Comparison of ENCODE assay signal across 12 mouse cellular contexts in genomic region chr12:102660906-102661651, GRCm38 (mm10). TPM values are rescaled to one million over a fixed set of nuclear protein-coding genes. Genes with fewer than 3 reads are reported as not detected.
DNase-seq lines count a peak whose midpoint lies in the region; TF ChIP-seq lines count a peak whose summit lies in the region.
"Had no signal": no experiment of that assay in that cellular context is flagged by ENCODE, and none has a peak within 500 bp of the region (broad histone marks: within the 10 kb centered on the region; RNA-seq: fewer than 3 reads in every experiment).

No protein-coding gene starts in this region.

- DNase-seq in gastrocnemius, adult 2 months = no peak
- no peak for DNase-seq in gastrocnemius, postnatal 36 days
- DNase-seq in cerebellum, adult 11 months = peak; percentile 83
- DNase-seq in cerebellum, adult 8-10 months = peak; percentile 85
- no peak for DNase-seq in left cerebral cortex, adult 11 months (ENCODE audit: low spot score)
- no peak for DNase-seq in left cerebral cortex, postnatal 25 days (ENCODE audit: low spot score in 2 of 2)
- DNase-seq: adrenal gland, postnatal 25 days; heart, postnatal 14 days; kidney, postnatal 4 days had no signal

- H3K4me1 ChIP-seq in embryonic fibroblast, embryonic 13.5 days (ENCODE audit: control insufficient read depth, insufficient read depth, low read length) = no peaks in the 10 kb centered on the region
- H3K4me1 ChIP-seq: liver, embryonic 15.5 days had no signal

- no peak for TF ChIP-seq POLR2A in embryonic fibroblast, embryonic 13.5 days (IDR thresholded peaks at IDR 0.05; ENCODE audit: low read depth, low read length)

- no peak overlapping the region for H3K4me3 ChIP-seq in gastrocnemius, adult 2 months
- no peak overlapping the region for H3K4me3 ChIP-seq in embryonic fibroblast, embryonic 13.5 days (ENCODE audit: insufficient read depth, low read length)
- H3K4me3 ChIP-seq: limb, embryonic 13.5 days; liver, embryonic 15.5 days had no signal

- intact Hi-C loops in gastrocnemius, adult 2 months (cut with DNase I) = no loop called here
- intact Hi-C loops in gastrocnemius, postnatal 36 days (cut with DNase I) = no loop called here
- intact Hi-C loops in left cerebral cortex, postnatal 25 days (cut with DNase I) = no loop called here

- TF ChIP-seq CTCF in gastrocnemius, adult 2 months (IDR thresholded peaks at IDR 0.05) = no peak
- no peak for TF ChIP-seq CTCF in embryonic fibroblast, embryonic 13.5 days (IDR thresholded peaks at IDR 0.05; ENCODE audit: borderline replicate concordance, insufficient read depth, low read length)

- peak overlapping the region; percentile 55 for H3K27ac ChIP-seq in gastrocnemius, adult 2 months
- H3K27ac ChIP-seq in embryonic fibroblast, embryonic 13.5 days (ENCODE audit: insufficient read depth, low read length) = 0 out of 2 replicates have a peak overlapping the region, but pooled peaks have one; percentile 6
- H3K27ac ChIP-seq: limb, embryonic 13.5 days; liver, embryonic 15.5 days had no signal

RNA-seq across cellular contexts. Expression of gene Itpk1, which starts 43.7 kb away (rescaled TPM):
- 1 to 10 TPM; 6.5 to 6.6 TPM for total RNA-seq in gastrocnemius, adult 2 months (2021)
- total RNA-seq in gastrocnemius, postnatal 36 days (2021) = 1 to 10 TPM; 6.3 to 8.4 TPM
- 2.7 and 5.0 TPM in 2 replicates for polyA plus RNA-seq in embryonic fibroblast, embryonic 13.5 days (2011; ENCODE audit: insufficient read length, low read depth, missing spikeins)
- 10 to 100 TPM; 63.9 to 70.2 TPM for total RNA-seq in left cerebral cortex, postnatal 25 days (2021)

Comparison
In these comparisons a context has a peak if more than half of its experiments do, and no peak if none do; other contexts are left out.
1. DNase-seq: peak in cerebellum, adult 11 months (single experiment) and cerebellum, adult 8-10 months (single experiment); none in gastrocnemius, adult 2 months (single experiment), gastrocnemius, postnatal 36 days (0 of 2), left cerebral cortex, adult 11 months (single experiment) and left cerebral cortex, postnatal 25 days (0 of 2).
2. RNA of gene Itpk1, which starts 43.7 kb away (total RNA-seq): 63.9 to 70.2 TPM in left cerebral cortex, postnatal 25 days; 6.3 to 8.4 TPM in gastrocnemius, postnatal 36 days and 6.5 to 6.6 TPM in gastrocnemius, adult 2 months; every median in the first group is over 4 times any median in the second.